Mouse (Mus musculus) midbrain, embryonic 15.5 days (tissue): Measurements from ENCODE around the gene Rrp12. TPM values are rescaled to one million over a fixed set of nuclear protein-coding genes. Genes with fewer than 3 reads are reported as not detected.

ENCODE experiments used
- ATAC-seq: fragments of 200-750 bp; cut with Nextera tagmentation; replicated peaks from 2 replicates; pipeline ENCODE4 v1.8.0; 2017; ENCODE audit warnings: moderate TSS enrichment
- H3K27ac ChIP-seq: fragments of 300-500 bp; sonication (generic); 2 replicates; pipeline ENCODE4 v1.5.1; 2015; ENCODE audit warnings: mild to moderate bottlenecking, inconsistent platforms
- H3K27me3 ChIP-seq: fragments of 300-500 bp; sonication (generic); replicated peaks from 2 replicates; pipeline ENCODE4 v1.6.1; 2015; ENCODE audit warnings: inconsistent platforms
- H3K36me3 ChIP-seq: fragments of 300-500 bp; sonication (generic); replicated peaks from 2 replicates; pipeline ENCODE4 v1.6.1; 2015; ENCODE audit warnings: inconsistent platforms
- H3K4me1 ChIP-seq: fragments of 300-500 bp; sonication (generic); 2 replicates; pipeline ENCODE4 v1.6.1; 2015; ENCODE audit warnings: inconsistent platforms
- H3K4me2 ChIP-seq: fragments of 300-500 bp; sonication (generic); 2 replicates; pipeline ENCODE4 v1.6.1; 2015; ENCODE audit warnings: inconsistent platforms, mild to moderate bottlenecking, moderate library complexity
- H3K4me3 ChIP-seq: fragments of 300-500 bp; sonication (generic); 2 replicates; pipeline ENCODE4 v1.5.1; 2015; ENCODE audit warnings: mild to moderate bottlenecking, inconsistent platforms
- H3K9ac ChIP-seq: fragments of 300-500 bp; sonication (generic); 2 replicates; pipeline ENCODE4 v1.6.1; 2015; ENCODE audit warnings: mild to moderate bottlenecking, inconsistent platforms
- H3K9me3 ChIP-seq: fragments of 300-500 bp; sonication (generic); 2 replicates; pipeline ENCODE4 v1.6.1; 2016; ENCODE audit warnings: inconsistent platforms
- WGBS: fragments of 180-500 bp; shearing (Covaris S2); methylation state at CpG from one replicate; pipeline ENCODE4 v1.1.7; 2015; ENCODE audit warnings: mixed read lengths; 5-methylcytosine and 5-hydroxymethylcytosine counted together
- polyA plus RNA-seq: library from polyadenylated mRNA; unstranded; fragments of >200 nt; fragmentation: Nextera tagmentation; extraction: Ambion mirVana; gene quantifications from 2 replicates; pipeline ENCODE4 v1.2.1, GENCODE M21; 2015

Rrp12 gene
- polyA plus RNA-seq, 1 experiment from 2014 or later: 18.5 TPM

DNA sequence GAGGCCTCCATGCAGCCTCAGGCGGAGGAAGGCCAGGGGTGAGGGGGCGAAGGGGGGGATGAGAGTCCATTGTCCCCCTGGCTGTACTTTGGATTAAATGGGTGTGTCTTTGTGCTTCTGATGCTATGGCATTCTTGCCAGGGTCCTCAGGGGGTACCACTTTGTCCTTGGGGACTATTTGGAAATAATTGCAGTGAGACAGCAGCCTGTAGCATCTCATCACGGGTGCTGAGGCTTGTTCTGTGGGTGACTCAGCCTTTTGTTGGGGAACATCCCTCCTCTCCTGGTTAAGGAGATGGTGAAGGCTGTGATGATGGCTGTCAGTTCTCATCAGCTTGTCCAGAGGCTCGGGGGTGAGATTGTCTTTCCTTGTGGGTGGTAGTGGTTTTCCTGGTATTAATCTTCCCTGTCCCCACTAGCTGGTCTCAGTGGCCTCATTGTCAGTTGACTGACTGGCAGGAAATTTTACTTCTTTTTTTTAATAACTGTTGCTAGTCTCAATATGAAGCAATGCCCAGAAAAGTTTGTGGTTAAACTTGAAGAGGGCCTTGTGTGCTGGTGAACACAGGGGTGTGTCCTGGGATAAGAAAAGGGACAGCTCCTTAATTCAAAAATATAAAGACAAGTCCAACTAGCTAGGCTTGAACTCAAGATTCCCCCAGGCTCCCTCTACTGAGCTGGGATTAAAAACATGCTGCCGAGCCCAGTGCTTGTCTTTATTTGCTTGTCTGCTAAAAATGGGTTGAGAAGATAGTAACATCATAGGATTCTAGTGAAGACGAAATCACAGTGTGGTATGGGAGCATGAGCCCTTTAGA lies 18.0 kb upstream of the Rrp12 start:
- H3K9me3 ChIP-seq: no peaks in the 10 kb centered on the region
- H3K9ac ChIP-seq: peak overlapping the region; percentile 68
- H3K27me3 ChIP-seq: no peaks in the 10 kb centered on the region
- no peak for ATAC-seq
- H3K4me2 ChIP-seq: peak overlapping the region; percentile 88
- 32% methylated on average over 6 of the region's 6 CpGs for WGBS
- peak overlapping the region; percentile 64 for H3K4me3 ChIP-seq
- H3K4me1 ChIP-seq: peaks cover 23% of the 10 kb centered on the region
- H3K27ac ChIP-seq: no peak overlapping the region
- H3K36me3 ChIP-seq: peaks cover 20% of the 10 kb centered on the region

DNA sequence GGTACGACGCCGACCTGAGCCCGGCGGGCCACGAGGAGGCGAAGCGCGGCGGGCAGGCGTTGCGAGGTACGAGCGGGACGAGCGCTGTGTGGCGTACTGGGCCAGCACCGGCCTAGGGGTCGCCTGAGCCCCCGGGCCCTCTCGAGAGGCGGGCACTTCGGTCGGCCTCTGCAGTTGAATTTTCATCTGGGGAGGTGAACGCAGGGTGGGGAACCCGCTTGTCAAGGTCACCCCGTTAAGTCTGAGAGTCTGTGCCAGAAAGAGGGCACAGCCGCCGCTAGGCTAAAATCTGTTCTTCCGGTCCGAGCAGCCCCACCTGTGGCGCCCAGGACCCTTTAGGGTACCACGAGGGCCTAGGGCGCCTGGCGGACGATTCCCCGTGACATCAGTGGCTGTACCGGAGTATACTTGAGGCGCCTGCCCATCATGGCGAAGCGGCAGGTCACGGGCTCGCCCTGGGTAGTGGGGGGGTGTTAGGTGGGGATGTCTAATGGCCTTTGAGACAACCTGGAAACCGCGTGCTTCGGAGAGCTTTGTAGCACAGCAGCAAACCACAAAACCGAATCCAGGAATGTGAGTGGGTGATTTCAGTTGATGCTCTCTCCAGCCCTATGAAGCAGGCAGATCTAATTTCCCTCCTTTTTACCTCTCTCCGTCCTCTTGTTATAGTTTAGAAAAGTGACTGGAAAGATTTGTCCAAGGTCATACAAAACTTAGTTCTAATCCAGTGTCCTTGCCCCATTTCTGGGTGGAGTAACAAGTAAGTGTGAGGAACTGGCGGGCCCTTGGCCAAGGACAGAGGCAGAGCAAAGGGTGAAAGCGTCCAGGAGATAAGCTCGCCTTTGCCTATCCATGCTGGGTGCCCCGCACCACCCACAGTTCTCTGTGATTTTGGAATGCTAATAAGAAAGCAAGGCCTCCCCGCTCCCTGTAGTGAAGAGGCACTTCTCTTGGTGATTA lies 16.4 kb upstream of the Rrp12 start:
- under 1% methylated on average over 53 of the region's 53 CpGs for WGBS
- Histone ChIP-seq H3K27ac (peak overlapping the region; percentile 86), H3K4me2 (peak overlapping the region; percentile 88), H3K4me1 (peaks cover 23% of the 10 kb centered on the region), H3K4me3 (peak overlapping the region; percentile 64), H3K9me3 (no peaks in the 10 kb centered on the region), H3K36me3 (peaks cover 15% of the 10 kb centered on the region), H3K27me3 (no peaks in the 10 kb centered on the region), H3K9ac (peak overlapping the region; percentile 68)
- ATAC-seq: peak; percentile 88

DNA sequence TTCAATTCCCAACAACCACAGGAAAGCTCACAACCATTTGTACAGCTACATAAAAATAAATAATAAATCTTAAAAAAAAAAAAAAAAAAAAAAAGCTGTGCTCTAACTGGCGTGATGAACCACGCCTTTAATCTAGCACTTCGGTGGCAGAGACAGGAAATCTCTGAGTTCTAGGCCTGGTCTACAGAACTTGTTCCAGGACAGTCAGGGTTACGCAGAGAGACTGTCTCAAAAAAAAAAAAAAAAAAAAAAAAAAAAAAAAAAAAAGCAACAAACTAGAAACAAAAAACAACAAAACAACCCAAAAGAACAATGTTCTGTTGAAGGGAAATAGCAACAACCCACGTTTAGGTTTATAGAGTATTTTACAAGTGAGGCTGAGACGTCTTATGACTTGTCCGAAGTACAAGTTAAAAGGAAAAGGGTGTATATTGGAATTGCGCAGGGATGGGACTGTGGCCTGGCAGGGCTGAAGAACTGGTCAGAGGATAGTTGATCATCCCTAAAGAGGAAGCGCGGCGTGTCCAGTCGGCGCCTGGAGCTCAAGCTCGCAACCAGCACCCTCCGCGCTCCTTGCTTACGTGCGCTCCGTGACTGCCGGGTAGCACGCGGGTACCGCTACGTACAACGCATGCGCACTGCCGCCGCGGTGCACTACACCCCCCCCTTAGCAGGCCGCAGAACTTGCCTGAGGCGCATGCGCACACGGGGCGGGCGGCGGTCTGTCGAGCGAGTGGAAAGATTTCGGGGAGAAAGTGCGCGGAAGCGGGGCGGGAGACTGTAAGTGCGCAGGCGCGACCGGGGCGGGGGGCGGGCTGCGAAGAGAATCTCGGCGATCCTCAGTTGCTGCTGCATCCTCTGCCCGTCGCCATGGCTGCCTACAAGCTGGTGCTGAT lies 15.5 kb upstream of the Rrp12 start, which contains the start of gene Pgam1:
Gene Pgam1, plus strand, starts transcription at position 746 of the 896 bp plus-strand sequence.
- Histone ChIP-seq H3K9ac (peak within 1 kb of the TSS; percentile 68), H3K4me2 (peak within 1 kb of the TSS; percentile 88), H3K27ac (peak within 1 kb of the TSS; percentile 94), H3K36me3 (peaks cover 7% of the 10 kb centered on the region; the same call in 1 of the 2 replicates), H3K4me1 (peaks cover 23% of the 10 kb centered on the region), H3K27me3 (no peaks in the 10 kb centered on the region), H3K4me3 (peak within 1 kb of the TSS; percentile 64), H3K9me3 (no peaks in the 10 kb centered on the region)
- WGBS: 5% methylated on average over 54 of the region's 54 CpGs
- peak; percentile 93 for ATAC-seq

GRCm38 (mm10) chr19:41910396-41910795 lies 14.4 kb upstream of the Rrp12 start:
- WGBS: 92% methylated on average over 2 of the region's 2 CpGs
- Histone ChIP-seq H3K4me1 (peaks cover 23% of the 10 kb centered on the region), H3K9me3 (no peaks in the 10 kb centered on the region), H3K27me3 (no peaks in the 10 kb centered on the region), H3K27ac (no peak overlapping the region), H3K36me3 (no peaks in the 10 kb centered on the region), H3K9ac (no peak overlapping the region), H3K4me3 (no peak overlapping the region), H3K4me2 (no peak overlapping the region)
- ATAC-seq: no peak

DNA sequence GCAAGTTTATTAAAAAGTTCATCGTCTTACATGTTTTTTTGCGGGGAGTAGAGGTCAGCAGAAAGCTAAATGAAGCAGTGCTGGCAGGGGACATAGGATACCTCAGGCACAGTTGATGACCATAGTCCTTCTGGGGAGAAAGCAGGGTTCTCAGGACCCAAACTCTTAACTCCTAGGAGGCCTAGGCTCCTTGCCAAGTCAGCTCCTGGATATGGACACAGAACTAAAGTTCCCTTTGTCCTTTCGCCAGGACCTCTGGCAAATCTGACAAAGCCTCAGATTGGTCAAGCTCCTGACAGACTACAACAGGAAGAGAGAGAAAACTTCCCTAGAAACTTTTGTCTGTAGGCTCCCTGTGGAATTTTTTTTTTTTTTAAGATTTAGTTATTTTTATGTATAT lies 12.8 kb upstream of the Rrp12 start:
- no peak overlapping the region for H3K4me3 ChIP-seq
- ATAC-seq: no peak
- H3K27me3 ChIP-seq: no peaks in the 10 kb centered on the region
- no peak overlapping the region for H3K4me2 ChIP-seq
- no peak overlapping the region for H3K27ac ChIP-seq
- H3K9me3 ChIP-seq: no peaks in the 10 kb centered on the region
- H3K9ac ChIP-seq: no peak overlapping the region
- peaks cover 14% of the 10 kb centered on the region for H3K4me1 ChIP-seq
- 85% methylated on average over 3 of the region's 3 CpGs for WGBS
- no peaks in the 10 kb centered on the region for H3K36me3 ChIP-seq

DNA sequence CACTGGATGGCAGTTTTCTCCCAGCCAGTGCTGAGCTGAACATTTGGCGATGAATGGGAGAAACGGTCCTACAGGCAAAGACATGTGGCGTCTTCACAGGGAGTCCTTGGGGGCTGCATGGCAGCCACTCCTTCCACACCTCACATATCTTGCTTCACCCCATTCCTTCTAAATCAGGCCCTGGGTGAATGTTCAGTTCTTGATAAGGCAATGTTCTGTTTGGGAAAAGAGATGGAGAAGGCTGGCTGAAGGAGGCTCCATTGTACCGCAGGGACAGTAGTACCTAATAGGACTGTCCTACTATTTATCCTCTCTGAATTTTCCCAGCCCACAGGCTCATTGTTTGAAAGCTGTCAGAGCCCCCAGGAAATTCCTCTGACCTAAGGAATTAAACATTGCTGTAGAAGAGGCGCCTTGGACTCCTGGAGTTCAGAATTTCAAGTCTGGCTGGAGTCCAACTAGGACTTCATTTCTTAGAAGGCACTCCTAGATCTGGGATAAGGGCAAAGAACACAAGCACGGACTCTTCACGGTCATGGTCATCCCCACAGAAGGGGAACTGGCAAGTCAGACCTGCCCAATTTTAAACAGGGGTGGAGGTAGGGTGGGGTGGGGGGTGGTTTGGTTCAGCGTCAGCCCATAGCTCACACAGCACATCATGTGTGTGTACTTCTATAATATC lies 11.2 kb upstream of the Rrp12 start:
- H3K27me3 ChIP-seq: no peaks in the 10 kb centered on the region
- WGBS: 58% methylated on average over 8 of the region's 8 CpGs
- no peak overlapping the region for H3K27ac ChIP-seq
- H3K4me3 ChIP-seq: no peak overlapping the region
- H3K36me3 ChIP-seq: no peaks in the 10 kb centered on the region
- no peaks in the 10 kb centered on the region for H3K9me3 ChIP-seq
- no peak overlapping the region for H3K9ac ChIP-seq
- H3K4me2 ChIP-seq: no peak overlapping the region
- no peaks in the 10 kb centered on the region for H3K4me1 ChIP-seq
- ATAC-seq: no peak

GRCm38 (mm10) chr19:41906311-41907078 lies 10.5 kb upstream of the Rrp12 start:
- H3K27ac ChIP-seq: no peak overlapping the region

GRCm38 (mm10) chr19:41905246-41905645 lies 9.3 kb upstream of the Rrp12 start:
- Histone ChIP-seq H3K9ac (no peak overlapping the region), H3K9me3 (no peaks in the 10 kb centered on the region), H3K4me1 (no peaks in the 10 kb centered on the region), H3K36me3 (no peaks in the 10 kb centered on the region), H3K27me3 (no peaks in the 10 kb centered on the region), H3K4me3 (no peak overlapping the region), H3K27ac (no peak overlapping the region), H3K4me2 (no peak overlapping the region)
- 86% methylated on average over 2 of the region's 2 CpGs for WGBS
- no peak for ATAC-seq

More at GRCm38 (mm10) chr19:41906311-41907078, 10.5 kb upstream of the Rrp12 start:
- Histone ChIP-seq H3K36me3 (no peaks in the 10 kb centered on the region), H3K9me3 (no peaks in the 10 kb centered on the region), H3K4me2 (no peak overlapping the region), H3K27me3 (no peaks in the 10 kb centered on the region), H3K4me1 (no peaks in the 10 kb centered on the region), H3K4me3 (no peak overlapping the region), H3K9ac (no peak overlapping the region)
- 71% methylated on average over 6 of the region's 6 CpGs for WGBS
- ATAC-seq: no peak

DNA sequence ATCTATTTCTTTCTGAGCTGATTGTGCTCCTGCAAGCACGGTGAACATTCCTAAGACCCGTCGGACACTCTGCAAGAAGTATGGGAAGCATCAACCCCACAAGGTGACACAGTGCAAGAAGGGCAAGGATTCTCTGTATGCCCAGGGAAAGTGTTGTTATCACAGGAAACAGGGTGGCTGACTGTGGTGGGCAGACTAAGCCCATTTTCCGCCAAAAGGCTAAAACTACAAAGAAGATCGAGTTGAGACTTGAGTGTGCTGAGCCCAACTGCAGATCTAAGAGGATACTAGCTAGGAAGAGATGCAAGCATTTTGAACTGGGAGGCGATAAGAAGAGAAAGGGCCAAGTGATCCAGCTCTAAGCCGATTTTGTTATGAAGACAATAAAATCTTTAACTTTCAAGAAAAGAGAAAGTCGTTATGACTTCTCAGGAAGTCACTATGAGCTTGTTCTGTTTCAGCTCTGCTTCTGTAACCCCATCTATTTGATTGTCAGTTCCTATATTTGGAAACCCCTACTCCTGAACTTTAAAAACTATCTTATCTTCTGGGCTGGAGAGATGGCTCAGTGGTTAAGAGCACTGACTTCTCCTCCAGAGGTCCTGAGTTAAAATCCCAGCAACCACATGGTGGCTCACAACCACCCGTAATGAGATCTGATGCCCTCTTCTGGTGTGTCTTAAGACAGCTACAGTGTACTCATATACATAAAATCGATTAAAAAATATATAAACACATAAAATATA lies 7.0 kb upstream of the Rrp12 start:
- no peak overlapping the region for H3K4me3 ChIP-seq
- H3K4me2 ChIP-seq: no peak overlapping the region

GRCm38 (mm10) chr19:41901696-41902095 lies 5.7 kb upstream of the Rrp12 start:
- no peaks in the 10 kb centered on the region for H3K27me3 ChIP-seq
- H3K27ac ChIP-seq: no peak overlapping the region
- H3K9ac ChIP-seq: no peak overlapping the region
- H3K4me1 ChIP-seq: peaks cover under 1% of the 10 kb centered on the region
- H3K4me2 ChIP-seq: no peak overlapping the region
- WGBS: 64% methylated on average over 2 of the region's 2 CpGs
- no peak overlapping the region for H3K4me3 ChIP-seq
- no peak for ATAC-seq
- H3K9me3 ChIP-seq: no peaks in the 10 kb centered on the region
- H3K36me3 ChIP-seq: no peaks in the 10 kb centered on the region

More for the DNA sequence above, 7.0 kb upstream of the Rrp12 start:
- ATAC-seq: no peak
- Histone ChIP-seq H3K27me3 (no peaks in the 10 kb centered on the region), H3K36me3 (no peaks in the 10 kb centered on the region), H3K27ac (no peak overlapping the region), H3K4me1 (no peaks in the 10 kb centered on the region), H3K9ac (no peak overlapping the region), H3K9me3 (no peaks in the 10 kb centered on the region)
- 87% methylated on average over 10 of the region's 10 CpGs for WGBS
